Mouse (Mus musculus): ENCODE measurements around the gene Bmpr1a. TPM values are rescaled to one million over a fixed set of nuclear protein-coding genes. Genes with fewer than 3 reads are reported as not detected.
"Not testable (repeated sequence)": the region's sequence is repeated elsewhere in the genome, so short reads cannot be mapped to it uniquely, and the experiment has no call there.

The Bmpr1a gene
- polyA plus RNA-seq, 1 experiment from 2014 or later: 36.2 TPM

- ATAC-seq (replicated peaks; ENCODE audit: insufficient number of reproducible peaks, insufficient read depth, low FRiP score, low read depth): no peak
- H3K4me3 ChIP-seq: no peak overlapping the region
- no peak overlapping the region for H3K9ac ChIP-seq
- H3K27ac ChIP-seq: no peak overlapping the region
- no peaks in the 10 kb centered on the region for H3K27me3 ChIP-seq
- WGBS: 91% methylated on average over 1 of the region's 1 CpGs
- no peaks in the 10 kb centered on the region for H3K4me1 ChIP-seq (replicated peaks)
- no peak overlapping the region for H3K4me2 ChIP-seq
- H3K9me3 ChIP-seq (replicated peaks): no peaks in the 10 kb centered on the region
- peaks cover 65% of the 10 kb centered on the region for H3K36me3 ChIP-seq
These were observed 82.1 kb downstream of the Bmpr1a start for GRCm38 (mm10) chr14:34421078-34421477.

- H3K36me3 ChIP-seq: peaks cover 63% of the 10 kb centered on the region
- no peaks in the 10 kb centered on the region for H3K27me3 ChIP-seq
- no peak overlapping the region for H3K4me3 ChIP-seq
- 79% methylated on average over 5 of the region's 5 CpGs for WGBS
- H3K27ac ChIP-seq: no peak overlapping the region
- no peaks in the 10 kb centered on the region for H3K4me1 ChIP-seq (replicated peaks)
- H3K9me3 ChIP-seq (replicated peaks): no peaks in the 10 kb centered on the region
- H3K4me2 ChIP-seq: no peak overlapping the region
- ATAC-seq (replicated peaks; ENCODE audit: insufficient number of reproducible peaks, insufficient read depth, low FRiP score, low read depth): no peak
- H3K9ac ChIP-seq: no peak overlapping the region
These were observed 85.6 kb downstream of the Bmpr1a start for GRCm38 (mm10) chr14:34417501-34417900.

GRCm38 (mm10) chr14:34416946-34417345 is 86.2 kb downstream of the Bmpr1a start:
- not testable (repeated sequence) for H3K4me3 ChIP-seq; H3K27me3 ChIP-seq; H3K4me1 ChIP-seq (replicated peaks); H3K4me2 ChIP-seq; ATAC-seq (replicated peaks; ENCODE audit: insufficient number of reproducible peaks, insufficient read depth, low FRiP score, low read depth); H3K9ac ChIP-seq; H3K9me3 ChIP-seq (replicated peaks); H3K27ac ChIP-seq
- WGBS: 93% methylated on average over 4 of the region's 4 CpGs
- peaks cover 64% of the 10 kb centered on the region for H3K36me3 ChIP-seq

GRCm38 (mm10) chr14:34412164-34412896 is 90.8 kb downstream of the Bmpr1a start:
- H3K9ac ChIP-seq: no peak overlapping the region
- peaks cover 66% of the 10 kb centered on the region for H3K36me3 ChIP-seq
- no peak for ATAC-seq (replicated peaks; ENCODE audit: insufficient number of reproducible peaks, insufficient read depth, low FRiP score, low read depth)
- no peak overlapping the region for H3K4me3 ChIP-seq
- no peaks in the 10 kb centered on the region for H3K4me1 ChIP-seq (replicated peaks)
- no peaks in the 10 kb centered on the region for H3K27me3 ChIP-seq
- H3K9me3 ChIP-seq (replicated peaks): no peaks in the 10 kb centered on the region
- 89% methylated on average over 7 of the region's 7 CpGs for WGBS
- H3K27ac ChIP-seq: no peak overlapping the region
- H3K4me2 ChIP-seq: no peak overlapping the region

GRCm38 (mm10) chr14:34410716-34411115 is 92.4 kb downstream of the Bmpr1a start:
- 87% methylated on average over 6 of the region's 6 CpGs for WGBS
- no peaks in the 10 kb centered on the region for H3K27me3 ChIP-seq
- H3K9ac ChIP-seq: no peak overlapping the region
- H3K36me3 ChIP-seq: peaks cover 75% of the 10 kb centered on the region
- H3K4me2 ChIP-seq: no peak overlapping the region
- no peak for ATAC-seq (replicated peaks; ENCODE audit: insufficient number of reproducible peaks, insufficient read depth, low FRiP score, low read depth)
- H3K4me1 ChIP-seq (replicated peaks): no peaks in the 10 kb centered on the region
- no peaks in the 10 kb centered on the region for H3K9me3 ChIP-seq (replicated peaks)
- H3K4me3 ChIP-seq: no peak overlapping the region
- H3K27ac ChIP-seq: no peak overlapping the region

- ATAC-seq (replicated peaks; ENCODE audit: insufficient number of reproducible peaks, insufficient read depth, low FRiP score, low read depth): no peak
- peak overlapping the region; percentile 40 for H3K27ac ChIP-seq
- WGBS: 96% methylated on average over 7 of the region's 7 CpGs
These were observed 99.7 kb downstream of the Bmpr1a start for GRCm38 (mm10) chr14:34403424-34403823.

GRCm38 (mm10) chr14:34402871-34403270 is 100.3 kb downstream of the Bmpr1a start:
- no peak overlapping the region for H3K4me2 ChIP-seq
- whole genome bisulfite sequencing: 50% methylated on average over 8 of the region's 8 CpGs
- peaks cover 11% of the 10 kb centered on the region for H3K4me1 ChIP-seq (replicated peaks)
- peaks cover 51% of the 10 kb centered on the region for H3K36me3 ChIP-seq
- H3K4me3 ChIP-seq: no peak overlapping the region
- H3K9me3 ChIP-seq (replicated peaks): no peaks in the 10 kb centered on the region
- no peaks in the 10 kb centered on the region for H3K27me3 ChIP-seq
- 0 out of 2 replicates have a peak, but pooled peaks have one; percentile 51 for ATAC-seq (replicated peaks; ENCODE audit: insufficient number of reproducible peaks, insufficient read depth, low FRiP score, low read depth)
- no peak overlapping the region for H3K9ac ChIP-seq
- H3K27ac ChIP-seq: peak overlapping the region; percentile 40

More at GRCm38 (mm10) chr14:34403424-34403823, 99.7 kb downstream of the Bmpr1a start:
- Histone ChIP-seq H3K36me3 (peaks cover 52% of the 10 kb centered on the region), H3K4me1 (replicated peaks) (peaks cover 11% of the 10 kb centered on the region), H3K9ac (no peak overlapping the region), H3K4me3 (no peak overlapping the region), H3K9me3 (replicated peaks) (no peaks in the 10 kb centered on the region), H3K27me3 (no peaks in the 10 kb centered on the region), H3K4me2 (no peak overlapping the region)

- WGBS: 52% methylated on average over 6 of the region's 6 CpGs
- H3K27me3 ChIP-seq: no peaks in the 10 kb centered on the region
- H3K9ac ChIP-seq: no peak overlapping the region
- no peak overlapping the region for H3K4me3 ChIP-seq
- peaks cover 11% of the 10 kb centered on the region for H3K4me1 ChIP-seq (replicated peaks)
- no peak for ATAC-seq (replicated peaks; ENCODE audit: insufficient number of reproducible peaks, insufficient read depth, low FRiP score, low read depth)
- no peaks in the 10 kb centered on the region for H3K9me3 ChIP-seq (replicated peaks)
- H3K36me3 ChIP-seq: peaks cover 35% of the 10 kb centered on the region
- no peak overlapping the region for H3K27ac ChIP-seq
- H3K4me2 ChIP-seq: no peak overlapping the region
These were observed 102.0 kb downstream of the Bmpr1a start for GRCm38 (mm10) chr14:34401135-34401534.

GRCm38 (mm10) chr14:34400021-34400420 is 103.1 kb downstream of the Bmpr1a start:
- no peak overlapping the region for H3K4me2 ChIP-seq
- peaks cover 11% of the 10 kb centered on the region for H3K4me1 ChIP-seq (replicated peaks)
- H3K9ac ChIP-seq: no peak overlapping the region
- H3K27me3 ChIP-seq: no peaks in the 10 kb centered on the region
- no peaks in the 10 kb centered on the region for H3K9me3 ChIP-seq (replicated peaks)
- 85% methylated on average over 3 of the region's 3 CpGs for WGBS
- no peak overlapping the region for H3K4me3 ChIP-seq
- peaks cover 30% of the 10 kb centered on the region for H3K36me3 ChIP-seq
- H3K27ac ChIP-seq: no peak overlapping the region
- ATAC-seq (replicated peaks; ENCODE audit: insufficient number of reproducible peaks, insufficient read depth, low FRiP score, low read depth): no peak

- H3K27ac ChIP-seq: no peak overlapping the region
- 77% methylated on average over 6 of the region's 6 CpGs for WGBS
- H3K4me2 ChIP-seq: no peak overlapping the region
- H3K27me3 ChIP-seq: no peaks in the 10 kb centered on the region
- no peak overlapping the region for H3K9ac ChIP-seq
- no peak overlapping the region for H3K4me3 ChIP-seq
- H3K4me1 ChIP-seq (replicated peaks): peaks cover 8% of the 10 kb centered on the region
- ATAC-seq (replicated peaks; ENCODE audit: insufficient number of reproducible peaks, insufficient read depth, low FRiP score, low read depth): no peak
- H3K9me3 ChIP-seq (replicated peaks): no peaks in the 10 kb centered on the region
- H3K36me3 ChIP-seq: peaks cover 28% of the 10 kb centered on the region
These were observed 103.8 kb downstream of the Bmpr1a start for GRCm38 (mm10) chr14:34399301-34399700.

GRCm38 (mm10) chr14:34398901-34399300 is 104.2 kb downstream of the Bmpr1a start:
- no peak overlapping the region for H3K27ac ChIP-seq
- no peak overlapping the region for H3K4me3 ChIP-seq
- H3K4me2 ChIP-seq: no peak overlapping the region
- H3K27me3 ChIP-seq: no peaks in the 10 kb centered on the region
- H3K9ac ChIP-seq: no peak overlapping the region
- H3K9me3 ChIP-seq (replicated peaks): no peaks in the 10 kb centered on the region
- WGBS: 85% methylated on average over 21 of the region's 21 CpGs
- H3K36me3 ChIP-seq: peaks cover 28% of the 10 kb centered on the region
- ATAC-seq (replicated peaks; ENCODE audit: insufficient number of reproducible peaks, insufficient read depth, low FRiP score, low read depth): no peak
- H3K4me1 ChIP-seq (replicated peaks): peaks cover 8% of the 10 kb centered on the region

GRCm38 (mm10) chr14:34397871-34398270 is 105.3 kb downstream of the Bmpr1a start:
- no peak for ATAC-seq (replicated peaks; ENCODE audit: insufficient number of reproducible peaks, insufficient read depth, low FRiP score, low read depth)
- WGBS: 88% methylated on average over 5 of the region's 5 CpGs
- Histone ChIP-seq H3K9ac (no peak overlapping the region), H3K36me3 (peaks cover 22% of the 10 kb centered on the region), H3K27me3 (no peaks in the 10 kb centered on the region), H3K9me3 (replicated peaks) (no peaks in the 10 kb centered on the region), H3K4me2 (no peak overlapping the region), H3K27ac (no peak overlapping the region), H3K4me1 (replicated peaks) (peaks cover 3% of the 10 kb centered on the region), H3K4me3 (no peak overlapping the region)
